8 mouse cellular contexts compared by ENCODE assay signal in the genomic region with DNA sequence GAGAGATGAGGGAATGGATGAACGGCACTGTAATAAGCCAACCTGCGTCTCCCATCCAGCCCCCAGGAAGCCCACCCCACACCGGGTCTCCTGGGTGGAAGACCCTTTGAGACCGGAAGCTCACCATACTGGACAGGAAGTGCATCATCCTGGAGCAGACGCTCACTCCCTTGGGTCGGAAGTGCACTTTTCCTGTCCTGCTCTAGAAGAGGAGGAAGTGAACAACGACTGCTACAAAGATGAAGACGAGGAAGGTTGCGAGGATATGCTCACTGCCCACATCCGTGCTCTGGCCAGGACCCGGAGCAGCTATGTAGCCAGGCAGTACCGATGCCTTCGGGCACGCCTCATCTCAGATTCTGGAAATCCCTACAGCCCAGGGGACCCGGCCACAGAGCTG. TPM values are rescaled to one million over a fixed set of nuclear protein-coding genes. Genes with fewer than 3 reads are reported as not detected.
DNase-seq lines count a peak whose midpoint lies in the region; ATAC-seq lines count a peak whose summit lies in the region.

No protein-coding gene starts in this region.

- H3K4me1 ChIP-seq in hindbrain, embryonic 10.5 days (replicated peaks) = peaks cover 17% of the 10 kb centered on the region
- H3K4me1 ChIP-seq in hindbrain, embryonic 12.5 days = peaks cover 6% of the 10 kb centered on the region
- peaks cover 7% of the 10 kb centered on the region; the same call in 1 of the 2 replicates for H3K4me1 ChIP-seq in heart, embryonic 11.5 days (ENCODE audit: control insufficient read depth, insufficient read depth, low read length)
- H3K4me1 ChIP-seq in lung, embryonic 15.5 days = peaks cover 12% of the 10 kb centered on the region

- WGBS in hindbrain, embryonic 10.5 days = 81% methylated on average over 15 of the region's 15 CpGs
- WGBS in hindbrain, embryonic 12.5 days = 81% methylated on average over 15 of the region's 15 CpGs
- 63% methylated on average over 15 of the region's 15 CpGs for WGBS in heart, embryonic 11.5 days (ENCODE audit: insufficient replicate concordance)
- 66% methylated on average over 15 of the region's 15 CpGs for WGBS in lung, embryonic 15.5 days

- H3K36me3 ChIP-seq in hindbrain, embryonic 10.5 days = no peaks in the 10 kb centered on the region
- H3K36me3 ChIP-seq in hindbrain, embryonic 12.5 days = no peaks in the 10 kb centered on the region
- no peaks in the 10 kb centered on the region for H3K36me3 ChIP-seq in heart, embryonic 11.5 days (ENCODE audit: control insufficient read depth, insufficient read depth, low read length)
- no peaks in the 10 kb centered on the region for H3K36me3 ChIP-seq in lung, embryonic 15.5 days

- H3K4me2 ChIP-seq in hindbrain, embryonic 12.5 days (replicated peaks) = no peak overlapping the region
- peak overlapping the region; percentile 64 for H3K4me2 ChIP-seq in heart, embryonic 11.5 days
- H3K4me2 ChIP-seq in lung, embryonic 15.5 days = peak overlapping the region; percentile 53

- no peak for DNase-seq in hindbrain, embryonic 10.5 days (ENCODE audit: low spot score)
- peak; percentile 70 for DNase-seq in CD4-positive helper T cell, adult 2 months (ENCODE audit: low read depth, low spot score)
- no peak for DNase-seq in embryo, embryonic 10.5 days (ENCODE audit: low spot score)
- DNase-seq in cerebellum, adult 18-20 months = no peak
- DNase-seq in left cerebral cortex, postnatal 14 days (ENCODE audit: low spot score in 2 of 2) = no peak

- H3K9me3 ChIP-seq in hindbrain, embryonic 10.5 days = no peaks in the 10 kb centered on the region
- no peaks in the 10 kb centered on the region for H3K9me3 ChIP-seq in hindbrain, embryonic 12.5 days (replicated peaks)
- no peaks in the 10 kb centered on the region for H3K9me3 ChIP-seq in heart, embryonic 11.5 days (replicated peaks; ENCODE audit: control insufficient read depth, low read length)
- no peaks in the 10 kb centered on the region for H3K9me3 ChIP-seq in lung, embryonic 15.5 days

- H3K27ac ChIP-seq in hindbrain, embryonic 10.5 days = peak overlapping the region; percentile 84
- H3K27ac ChIP-seq in hindbrain, embryonic 12.5 days = no peak overlapping the region
- no peak overlapping the region for H3K27ac ChIP-seq in heart, embryonic 11.5 days (ENCODE audit: low read depth, low read length)
- H3K27ac ChIP-seq in lung, embryonic 15.5 days = peak overlapping the region; percentile 75

- intact Hi-C loops in left cerebral cortex, postnatal 14 days (cut with DNase I) = loop anchor here (2.0 to 5.0 kb wide), 2 partner anchors 71 to 176 kb away; no protein-coding TSS in a partner anchor

- H3K9ac ChIP-seq in hindbrain, embryonic 12.5 days = no peak overlapping the region
- peak overlapping the region; percentile 71; the same call in 1 of the 2 replicates for H3K9ac ChIP-seq in heart, embryonic 11.5 days (ENCODE audit: low read depth, low read length)
- no peak overlapping the region for H3K9ac ChIP-seq in lung, embryonic 15.5 days

- peak overlapping the region; percentile 44; the same call in 1 of the 2 replicates for H3K4me3 ChIP-seq in hindbrain, embryonic 10.5 days
- no peak overlapping the region for H3K4me3 ChIP-seq in hindbrain, embryonic 12.5 days
- H3K4me3 ChIP-seq in heart, embryonic 11.5 days (ENCODE audit: low read depth, low read length) = no peak overlapping the region; the same call in 1 of the 2 replicates
- H3K4me3 ChIP-seq in lung, embryonic 15.5 days = peak overlapping the region; percentile 20

- no peak for ATAC-seq in hindbrain, embryonic 12.5 days (ENCODE audit: low FRiP score)
- ATAC-seq in heart, embryonic 11.5 days (replicated peaks; ENCODE audit: insufficient number of reproducible peaks, low FRiP score, low TSS enrichment) = no peak
- ATAC-seq in lung, embryonic 15.5 days (ENCODE audit: borderline replicate concordance, extremely low read depth, low FRiP score, low TSS enrichment) = no peak

- peaks cover 9% of the 10 kb centered on the region; the same call in 1 of the 2 replicates for H3K27me3 ChIP-seq in hindbrain, embryonic 10.5 days (ENCODE audit: insufficient read depth, poor library complexity, severe bottlenecking)
- H3K27me3 ChIP-seq in hindbrain, embryonic 12.5 days = peaks cover 2% of the 10 kb centered on the region; the same call in 1 of the 2 replicates
- no peaks in the 10 kb centered on the region for H3K27me3 ChIP-seq in heart, embryonic 11.5 days (ENCODE audit: control insufficient read depth, insufficient read depth, low read length)
- no peaks in the 10 kb centered on the region for H3K27me3 ChIP-seq in lung, embryonic 15.5 days

RNA-seq across cellular contexts. Expression of gene Rinl, which starts 7.1 kb away (rescaled TPM):
- polyA plus RNA-seq in hindbrain, embryonic 10.5 days (2016; fragmentation: Nextera tagmentation; extraction: Ambion mirVana) = 4.0 TPM in 2 replicates
- 2.2 and 2.7 TPM in 2 replicates for polyA plus RNA-seq in hindbrain, embryonic 12.5 days (2016; fragmentation: Nextera tagmentation; extraction: Ambion mirVana)
- polyA plus RNA-seq in heart, embryonic 11.5 days (2014; fragmentation: Nextera tagmentation; extraction: Ambion mirVana) = 2.4 and 2.5 TPM in 2 replicates
- polyA plus RNA-seq in lung, embryonic 15.5 days (2015; fragmentation: Nextera tagmentation; extraction: Ambion mirVana) = 7.1 and 8.8 TPM in 2 replicates
- total RNA-seq in left cerebral cortex, postnatal 14 days (2021) = 1 to 10 TPM; 1.6 to 2.5 TPM

RNA-seq across cellular contexts. Expression of gene Hnrnpl, which starts 12.5 kb away (rescaled TPM):
- polyA plus RNA-seq in hindbrain, embryonic 10.5 days (2016; fragmentation: Nextera tagmentation; extraction: Ambion mirVana) = 312 TPM in 2 replicates
- 297 and 345 TPM in 2 replicates for polyA plus RNA-seq in hindbrain, embryonic 12.5 days (2016; fragmentation: Nextera tagmentation; extraction: Ambion mirVana)
- polyA plus RNA-seq in heart, embryonic 11.5 days (2014; fragmentation: Nextera tagmentation; extraction: Ambion mirVana) = 210 and 212 TPM in 2 replicates
- 254 and 264 TPM in 2 replicates for polyA plus RNA-seq in lung, embryonic 15.5 days (2015; fragmentation: Nextera tagmentation; extraction: Ambion mirVana)
- total RNA-seq in left cerebral cortex, postnatal 14 days (2021) = 100 to 1,000 TPM; 401 to 422 TPM

RNA-seq across cellular contexts. Expression of gene Nfkbib, which starts 28.5 kb away (rescaled TPM):
- polyA plus RNA-seq in hindbrain, embryonic 10.5 days (2016; fragmentation: Nextera tagmentation; extraction: Ambion mirVana) = 56.0 and 61.1 TPM in 2 replicates
- 39.8 and 43.0 TPM in 2 replicates for polyA plus RNA-seq in hindbrain, embryonic 12.5 days (2016; fragmentation: Nextera tagmentation; extraction: Ambion mirVana)
- polyA plus RNA-seq in heart, embryonic 11.5 days (2014; fragmentation: Nextera tagmentation; extraction: Ambion mirVana) = 34.7 and 38.0 TPM in 2 replicates
- polyA plus RNA-seq in lung, embryonic 15.5 days (2015; fragmentation: Nextera tagmentation; extraction: Ambion mirVana) = 36.9 and 38.7 TPM in 2 replicates
- 10 to 100 TPM; 39.3 to 39.6 TPM for total RNA-seq in left cerebral cortex, postnatal 14 days (2021)

RNA-seq across cellular contexts. Expression of gene Ech1, which starts 29.2 kb away (rescaled TPM):
- 87.9 and 93.3 TPM in 2 replicates for polyA plus RNA-seq in hindbrain, embryonic 10.5 days (2016; fragmentation: Nextera tagmentation; extraction: Ambion mirVana)
- polyA plus RNA-seq in hindbrain, embryonic 12.5 days (2016; fragmentation: Nextera tagmentation; extraction: Ambion mirVana) = 84.7 and 87.8 TPM in 2 replicates
- 139 and 149 TPM in 2 replicates for polyA plus RNA-seq in heart, embryonic 11.5 days (2014; fragmentation: Nextera tagmentation; extraction: Ambion mirVana)
- polyA plus RNA-seq in lung, embryonic 15.5 days (2015; fragmentation: Nextera tagmentation; extraction: Ambion mirVana) = 154 and 162 TPM in 2 replicates
- total RNA-seq in left cerebral cortex, postnatal 14 days (2021) = 10 to 100 TPM; 43.6 to 44.2 TPM

RNA-seq across cellular contexts. Expression of gene Sirt2, which starts 29.3 kb away (rescaled TPM):
- polyA plus RNA-seq in hindbrain, embryonic 10.5 days (2016; fragmentation: Nextera tagmentation; extraction: Ambion mirVana) = 66.5 and 84.5 TPM in 2 replicates
- polyA plus RNA-seq in hindbrain, embryonic 12.5 days (2016; fragmentation: Nextera tagmentation; extraction: Ambion mirVana) = 90.1 and 90.4 TPM in 2 replicates
- polyA plus RNA-seq in heart, embryonic 11.5 days (2014; fragmentation: Nextera tagmentation; extraction: Ambion mirVana) = 52.2 and 55.3 TPM in 2 replicates
- polyA plus RNA-seq in lung, embryonic 15.5 days (2015; fragmentation: Nextera tagmentation; extraction: Ambion mirVana) = 59.5 and 65.2 TPM in 2 replicates
- total RNA-seq in left cerebral cortex, postnatal 14 days (2021) = 100 to 1,000 TPM; 189 to 230 TPM

Comparison
In these comparisons a context has a peak if more than half of its experiments do, and no peak if none do; other contexts are left out.
1. H3K27ac ChIP-seq: peak in hindbrain, embryonic 10.5 days (single experiment) and lung, embryonic 15.5 days (single experiment); none in hindbrain, embryonic 12.5 days (single experiment) and heart, embryonic 11.5 days (single experiment).
2. H3K4me3 ChIP-seq: peak in hindbrain, embryonic 10.5 days (single experiment) and lung, embryonic 15.5 days (single experiment); none in hindbrain, embryonic 12.5 days (single experiment) and heart, embryonic 11.5 days (single experiment).